Mouse (Mus musculus) c-Kit-positive CD71-positive TER-119-negative erythroid progenitor cells, embryonic 14.5 days (primary cell): Measurements from ENCODE around the gene Ptprz1.
"Not testable (repeated sequence)": the region's sequence is repeated elsewhere in the genome, so short reads cannot be mapped to it uniquely, and the experiment has no call there.

Experiments used
- DNase-seq: peaks from one replicate; pipeline ENCODE4 v3.0.0-alpha.2; 2013; ENCODE audit warnings: low read depth

Ptprz1 gene

GRCm38 (mm10) chr6:23014988-23015613 lies 139.8 kb downstream of the Ptprz1 start:
- DNase-seq = no peak

- no peak for DNase-seq
Measured at GRCm38 (mm10) chr6:23028251-23028650, 152.9 kb downstream of the Ptprz1 start.

- no peak for DNase-seq
Measured at GRCm38 (mm10) chr6:23048836-23049235, 173.5 kb downstream of the Ptprz1 start.

GRCm38 (mm10) chr6:23055734-23056133 lies 180.4 kb downstream of the Ptprz1 start:
- DNase-seq = no peak

GRCm38 (mm10) chr6:23076060-23076459 lies 200.8 kb downstream of the Ptprz1 start:
- no peak for DNase-seq

GRCm38 (mm10) chr6:23078273-23078672 lies 203.0 kb downstream of the Ptprz1 start:
- no peak for DNase-seq

- no peak for DNase-seq
Measured at GRCm38 (mm10) chr6:23079991-23080680, 204.8 kb downstream of the Ptprz1 start.

- no peak for DNase-seq
Measured at GRCm38 (mm10) chr6:23084587-23085421, 209.5 kb downstream of the Ptprz1 start.

- not testable (repeated sequence) for DNase-seq
Measured at GRCm38 (mm10) chr6:23089292-23089691, 214.0 kb downstream of the Ptprz1 start.

GRCm38 (mm10) chr6:23090346-23091055 lies 215.2 kb downstream of the Ptprz1 start:
- not testable (repeated sequence) for DNase-seq
